In genomic region chr5:129146892-129147509, GRCm38 (mm10) we compare ENCODE assay signal across 21 mouse cellular contexts. TPM values are rescaled to one million over a fixed set of nuclear protein-coding genes. Genes with fewer than 3 reads are reported as not detected.
A peak's percentile ranks its signal among the peaks of the same experiment; 100 is the strongest.
DNase-seq lines count a peak whose midpoint lies in the region; ATAC-seq and TF ChIP-seq lines count a peak whose summit lies in the region.
"Had no signal": no experiment of that assay in that cellular context is flagged by ENCODE, and none has a peak within 500 bp of the region (broad histone marks: within the 10 kb centered on the region; RNA-seq: fewer than 3 reads in every experiment).

No protein-coding gene starts in this region.

- peak overlapping the region; percentile 16; the same call in 1 of the 2 replicates for H3K4me2 ChIP-seq in heart, embryonic 11.5 days
- no peak overlapping the region for H3K4me2 ChIP-seq in intestine, embryonic 15.5 days (replicated peaks)
- no peak overlapping the region for H3K4me2 ChIP-seq in intestine, postnatal 0 days (replicated peaks; ENCODE audit: low read depth)
- no peak overlapping the region for H3K4me2 ChIP-seq in lung, postnatal 0 days (replicated peaks; ENCODE audit: low read depth, low read length)
- H3K4me2 ChIP-seq: forebrain, embryonic 12.5 days; limb, embryonic 15.5 days; liver, embryonic 15.5 days had no signal

- no peak for ATAC-seq in heart, embryonic 11.5 days (replicated peaks; ENCODE audit: insufficient number of reproducible peaks, low FRiP score, low TSS enrichment)
- ATAC-seq in intestine, embryonic 15.5 days, result no peak
- ATAC-seq in intestine, postnatal 0 days, result no peak
- no peak for ATAC-seq in lung, postnatal 0 days
- ATAC-seq in hematopoietic stem cell, adult 5-6 weeks (replicated peaks in 1 of 2; ENCODE audit: insufficient read depth in 1 of 2, low FRiP score in 2 of 2, low TSS enrichment in 1 of 2, low read depth in 1 of 2, poor library complexity in 2 of 2, severe bottlenecking in 2 of 2), result peak; percentile 48 to 68

- H3K27ac ChIP-seq in heart, embryonic 11.5 days (ENCODE audit: low read depth, low read length), result peak overlapping the region; percentile 46; the same call in 1 of the 2 replicates
- H3K27ac ChIP-seq in intestine, embryonic 15.5 days, result peak overlapping the region; percentile 27; the same call in 1 of the 2 replicates
- H3K27ac ChIP-seq in intestine, postnatal 0 days (ENCODE audit: low read depth, low read length), result no peak overlapping the region
- H3K27ac ChIP-seq in lung, postnatal 0 days (ENCODE audit: low read length), result no peak overlapping the region
- H3K27ac ChIP-seq: forebrain, embryonic 12.5 days; limb, embryonic 15.5 days; liver, embryonic 15.5 days; midbrain, embryonic 10.5 days had no signal

- TF ChIP-seq CTCF in intestine, postnatal 0 days (IDR thresholded peaks at IDR 0.05; ENCODE audit: low read depth), result no peak
- TF ChIP-seq CTCF in lung, postnatal 0 days (IDR thresholded peaks at IDR 0.05), result no peak

- H3K4me3 ChIP-seq in heart, embryonic 11.5 days (ENCODE audit: low read depth, low read length), result no peak overlapping the region
- H3K4me3 ChIP-seq in intestine, embryonic 15.5 days (replicated peaks), result no peak overlapping the region
- H3K4me3 ChIP-seq in intestine, postnatal 0 days (ENCODE audit: low read depth, low read length), result no peak overlapping the region
- H3K4me3 ChIP-seq in lung, postnatal 0 days (ENCODE audit: low read depth, low read length), result no peak overlapping the region
- H3K4me3 ChIP-seq: forebrain, embryonic 12.5 days; limb, embryonic 15.5 days; liver, embryonic 15.5 days; midbrain, embryonic 10.5 days had no signal

- peaks cover 10% of the 10 kb centered on the region for H3K4me1 ChIP-seq in heart, embryonic 11.5 days (ENCODE audit: control insufficient read depth, insufficient read depth, low read length)
- H3K4me1 ChIP-seq in intestine, embryonic 15.5 days (replicated peaks), result peaks cover 11% of the 10 kb centered on the region; the same call in 1 of the 2 replicates
- H3K4me1 ChIP-seq in intestine, postnatal 0 days (replicated peaks; ENCODE audit: control insufficient read depth, insufficient read depth, low read length), result no peaks in the 10 kb centered on the region
- no peaks in the 10 kb centered on the region for H3K4me1 ChIP-seq in lung, postnatal 0 days (ENCODE audit: insufficient read depth, low read depth, low read length)
- H3K4me1 ChIP-seq: liver, embryonic 15.5 days had no signal

- WGBS in heart, embryonic 11.5 days (ENCODE audit: insufficient replicate concordance), result 60% methylated on average over 12 of the region's 12 CpGs
- WGBS in intestine, embryonic 15.5 days, result 51% methylated on average over 12 of the region's 12 CpGs
- 49% methylated on average over 12 of the region's 12 CpGs for WGBS in intestine, postnatal 0 days
- WGBS in lung, postnatal 0 days, result 48% methylated on average over 12 of the region's 12 CpGs

- no peak for TF ChIP-seq EP300 in lung, postnatal 0 days (IDR thresholded peaks at IDR 0.05)

- H3K36me3 ChIP-seq in heart, embryonic 11.5 days (ENCODE audit: control insufficient read depth, insufficient read depth, low read length), result no peaks in the 10 kb centered on the region
- H3K36me3 ChIP-seq in intestine, embryonic 15.5 days, result no peaks in the 10 kb centered on the region
- H3K36me3 ChIP-seq in intestine, postnatal 0 days (ENCODE audit: control insufficient read depth, insufficient read depth), result no peaks in the 10 kb centered on the region
- no peaks in the 10 kb centered on the region for H3K36me3 ChIP-seq in lung, postnatal 0 days (ENCODE audit: insufficient read depth, low read length)
- H3K36me3 ChIP-seq: forebrain, embryonic 12.5 days; limb, embryonic 15.5 days; liver, embryonic 15.5 days; midbrain, embryonic 10.5 days had no signal

- no peak overlapping the region for H3K9ac ChIP-seq in heart, embryonic 11.5 days (ENCODE audit: low read depth, low read length)
- no peak overlapping the region for H3K9ac ChIP-seq in intestine, embryonic 15.5 days
- no peak overlapping the region for H3K9ac ChIP-seq in intestine, postnatal 0 days (ENCODE audit: low read depth, low read length)
- no peak overlapping the region for H3K9ac ChIP-seq in lung, postnatal 0 days (replicated peaks; ENCODE audit: low read depth)
- H3K9ac ChIP-seq: forebrain, embryonic 12.5 days; limb, embryonic 15.5 days; liver, embryonic 15.5 days had no signal

- no peaks in the 10 kb centered on the region; the same call in 1 of the 2 replicates for H3K27me3 ChIP-seq in heart, embryonic 11.5 days (ENCODE audit: control insufficient read depth, insufficient read depth, low read length)
- H3K27me3 ChIP-seq in intestine, embryonic 15.5 days (replicated peaks), result no peaks in the 10 kb centered on the region
- no peaks in the 10 kb centered on the region for H3K27me3 ChIP-seq in intestine, postnatal 0 days (replicated peaks; ENCODE audit: control insufficient read depth, insufficient read depth, low read length)
- no peaks in the 10 kb centered on the region for H3K27me3 ChIP-seq in lung, postnatal 0 days (replicated peaks; ENCODE audit: insufficient read depth, low read length)
- H3K27me3 ChIP-seq: forebrain, embryonic 12.5 days; limb, embryonic 15.5 days; liver, embryonic 15.5 days had no signal

- DNase-seq in heart, adult 18-20 months, result no peak
- peak; percentile 29 for DNase-seq in lung, postnatal 10 days
- DNase-seq in lung, postnatal 0 days (ENCODE audit: low spot score), result no peak
- DNase-seq in ovary, postnatal 36 days (ENCODE audit: low spot score), result no peak
- DNase-seq: adrenal gland, postnatal 36 days; cerebellum, adult 18-20 months; cerebellum, postnatal 25 days; gastrocnemius, postnatal 10 days; kidney, adult 9 months; kidney, postnatal 4 days; layer of hippocampus, adult 9-11 months; lung, postnatal 14 days; thymus, postnatal 25 days had no signal

- no peaks in the 10 kb centered on the region for H3K9me3 ChIP-seq in heart, embryonic 11.5 days (replicated peaks; ENCODE audit: control insufficient read depth, low read length)
- no peaks in the 10 kb centered on the region for H3K9me3 ChIP-seq in intestine, embryonic 15.5 days
- H3K9me3 ChIP-seq in intestine, postnatal 0 days (ENCODE audit: control insufficient read depth), result no peaks in the 10 kb centered on the region
- H3K9me3 ChIP-seq in lung, postnatal 0 days (ENCODE audit: low read length), result no peaks in the 10 kb centered on the region
- H3K9me3 ChIP-seq: forebrain, embryonic 12.5 days; limb, embryonic 15.5 days; liver, embryonic 15.5 days; midbrain, embryonic 10.5 days had no signal

RNA-seq across cellular contexts. Expression of gene Adgrd1, which starts 50.5 kb away (rescaled TPM):
- 0.23 and 0.31 TPM in 2 replicates for polyA plus RNA-seq in heart, embryonic 11.5 days (2014; fragmentation: Nextera tagmentation; extraction: Ambion mirVana)
- total RNA-seq in heart, adult 18-20 months (2021), result 1 to 10 TPM; 3.4 to 4.3 TPM
- polyA plus RNA-seq in intestine, embryonic 15.5 days (2015; fragmentation: Nextera tagmentation; extraction: Ambion mirVana), result 1.2 and 1.3 TPM in 2 replicates
- 1.6 and 1.9 TPM in 2 replicates for polyA plus RNA-seq in intestine, postnatal 0 days (2015; fragmentation: Nextera tagmentation; extraction: Ambion mirVana)
- polyA plus RNA-seq in lung, postnatal 0 days (2015; fragmentation: Nextera tagmentation; extraction: Ambion mirVana), result 1.5 and 1.8 TPM in 2 replicates
- 3.3 and 3.6 TPM in 2 replicates for total RNA-seq in hematopoietic stem cell, adult 5-6 weeks (2017)

Comparison
In these comparisons a context has a peak if more than half of its experiments do, and no peak if none do; other contexts are left out.
1. H3K27ac ChIP-seq: peak in heart, embryonic 11.5 days (single experiment) and intestine, embryonic 15.5 days (single experiment); none in intestine, postnatal 0 days (single experiment) and lung, postnatal 0 days (single experiment).
2. ATAC-seq: peak in hematopoietic stem cell, adult 5-6 weeks (2 of 2); none in heart, embryonic 11.5 days (single experiment), intestine, embryonic 15.5 days (single experiment), intestine, postnatal 0 days (single experiment) and lung, postnatal 0 days (single experiment).